Mouse (Mus musculus) forelimb bud, embryonic 11.5 days (tissue): ENCODE measurements at regions not wholly inside any gene's neighbourhood (a gene's known extent, or its start where the extent isn't known, plus 50 kb on each side); places are given as distances from the start of the nearest gene placed in this dataset.
A peak's percentile ranks its signal among the peaks of the same experiment; 100 is the strongest.
"Not testable (repeated sequence)": the region's sequence is repeated elsewhere in the genome, so short reads cannot be mapped to it uniquely, and the experiment has no call there.

Experiments used
- DNase-seq: peaks from one replicate; pipeline ENCODE4 v3.0.0-alpha.2; 2012; ENCODE audit warnings: low read depth, low spot score

GRCm38 (mm10) chr10:50370611-50371010 lies 221.9 kb upstream of the Ascc3 start:
- DNase-seq: peak; percentile 16

- not testable (repeated sequence) for DNase-seq
Measured at GRCm38 (mm10) chr10:50392617-50393016, 199.9 kb upstream of the Ascc3 start.
